Mouse (Mus musculus) erythroblast, embryonic 14.5 days (primary cell): ENCODE measurements around the gene Klrb1f. TPM values are rescaled to one million over a fixed set of nuclear protein-coding genes. Genes with fewer than 3 reads are reported as not detected.
"Not testable (repeated sequence)": the region's sequence is repeated elsewhere in the genome, so short reads cannot be mapped to it uniquely, and the experiment has no call there.

ENCODE experiments used
- H3K27me3 ChIP-seq: 2 replicates; pipeline ENCODE4 v1.6.1; 2012; ENCODE audit warnings: inconsistent platforms; ENCODE audit not compliant: control insufficient read depth
- H3K36me3 ChIP-seq: 2 replicates; pipeline ENCODE4 v1.6.1; 2012; ENCODE audit warnings: mild to moderate bottlenecking, inconsistent platforms; ENCODE audit not compliant: control insufficient read depth
- H3K4me1 ChIP-seq: 2 replicates; pipeline ENCODE4 v1.6.1; 2012; ENCODE audit warnings: inconsistent platforms; ENCODE audit not compliant: control insufficient read depth
- H3K4me3 ChIP-seq: replicated peaks from 2 replicates; pipeline ENCODE3; 2012; ENCODE audit warnings: moderate library complexity, mild to moderate bottlenecking, inconsistent platforms
- H3K9me3 ChIP-seq: 2 replicates; pipeline ENCODE4 v1.6.1; 2012; ENCODE audit warnings: low read length, inconsistent platforms, mixed read lengths; ENCODE audit not compliant: control insufficient read depth
- GATA1 ChIP-seq: IDR thresholded peaks from 2 replicates; pipeline ENCODE4 v1.6.1; 2012; ENCODE audit warnings: low read length, inconsistent platforms, mixed read lengths
- TAL1 ChIP-seq: IDR thresholded peaks from 3 replicates; pipeline ENCODE4 v1.6.1; 2012; ENCODE audit warnings: low read length, inconsistent platforms, mixed read lengths
- polyA plus RNA-seq: library from polyadenylated mRNA; stranded (reverse); fragments of >175 nt; gene quantifications from 2 replicates; pipeline ENCODE4 v1.2.3, GENCODE M21; 2012

The Klrb1f gene
- polyA plus RNA-seq = not detected in 2 replicates

- no peaks in the 10 kb centered on the region for H3K36me3 ChIP-seq
- H3K4me3 ChIP-seq = no peak within 1 kb of the TSS
- TF ChIP-seq TAL1 (no peak), GATA1 (no peak)
These were observed at the start of gene Klrb1f for GRCm38 (mm10) chr6:129045601-129046000. TSS of gene Klrb1f (plus strand) at chr6:129045901.

GRCm38 (mm10) chr6:128996054-128996767, 49.5 kb upstream of the Klrb1f start:
- H3K36me3 ChIP-seq = no peaks in the 10 kb centered on the region
- TF ChIP-seq TAL1 = no peak
- no peak for TF ChIP-seq GATA1
- H3K9me3 ChIP-seq = no peaks in the 10 kb centered on the region
- H3K27me3 ChIP-seq = no peaks in the 10 kb centered on the region
- no peak overlapping the region for H3K4me3 ChIP-seq
- H3K4me1 ChIP-seq = no peaks in the 10 kb centered on the region

More at GRCm38 (mm10) chr6:129045601-129046000, at the start of gene Klrb1f:
- Histone ChIP-seq H3K27me3 (no peaks in the 10 kb centered on the region), H3K4me1 (peaks cover 6% of the 10 kb centered on the region), H3K9me3 (no peaks in the 10 kb centered on the region)

- no peak overlapping the region for H3K4me3 ChIP-seq
- no peaks in the 10 kb centered on the region for H3K9me3 ChIP-seq
- H3K4me1 ChIP-seq = no peaks in the 10 kb centered on the region
- no peaks in the 10 kb centered on the region for H3K27me3 ChIP-seq
- H3K36me3 ChIP-seq = no peaks in the 10 kb centered on the region
- no peak for TF ChIP-seq TAL1
- TF ChIP-seq GATA1 = no peak
These were observed 48.8 kb upstream of the Klrb1f start for GRCm38 (mm10) chr6:128996768-128997442.

- Histone ChIP-seq H3K9me3 (no peaks in the 10 kb centered on the region), H3K4me3 (no peak overlapping the region), H3K27me3 (no peaks in the 10 kb centered on the region), H3K36me3 (no peaks in the 10 kb centered on the region), H3K4me1 (no peaks in the 10 kb centered on the region)
- TF ChIP-seq TAL1 = no peak
- no peak for TF ChIP-seq GATA1
These were observed 44.3 kb upstream of the Klrb1f start for GRCm38 (mm10) chr6:129001392-129001791.

GRCm38 (mm10) chr6:129008552-129008951, 37.1 kb upstream of the Klrb1f start:
- H3K4me3 ChIP-seq = no peak overlapping the region
- H3K4me1 ChIP-seq = no peaks in the 10 kb centered on the region
- no peak for TF ChIP-seq GATA1
- no peak for TF ChIP-seq TAL1
- H3K27me3 ChIP-seq = no peaks in the 10 kb centered on the region
- H3K9me3 ChIP-seq = no peaks in the 10 kb centered on the region
- no peaks in the 10 kb centered on the region for H3K36me3 ChIP-seq

GRCm38 (mm10) chr6:129009846-129010504, 35.7 kb upstream of the Klrb1f start:
- not testable (repeated sequence) for H3K36me3 ChIP-seq, H3K4me3 ChIP-seq, H3K4me1 ChIP-seq, H3K9me3 ChIP-seq, H3K27me3 ChIP-seq

GRCm38 (mm10) chr6:129010505-129010873, 35.2 kb upstream of the Klrb1f start:
- Histone ChIP-seq H3K4me3 (no peak overlapping the region), H3K4me1 (no peaks in the 10 kb centered on the region), H3K36me3 (no peaks in the 10 kb centered on the region), H3K27me3 (no peaks in the 10 kb centered on the region), H3K9me3 (no peaks in the 10 kb centered on the region)
- TF ChIP-seq GATA1 = no peak
- no peak for TF ChIP-seq TAL1

GRCm38 (mm10) chr6:129012012-129012411, 33.7 kb upstream of the Klrb1f start:
- H3K36me3 ChIP-seq, H3K9me3 ChIP-seq, H3K4me1 ChIP-seq, H3K4me3 ChIP-seq, H3K27me3 ChIP-seq: not testable (repeated sequence)

- Histone ChIP-seq H3K27me3 (no peaks in the 10 kb centered on the region), H3K9me3 (no peaks in the 10 kb centered on the region), H3K4me1 (no peaks in the 10 kb centered on the region), H3K36me3 (no peaks in the 10 kb centered on the region), H3K4me3 (no peak overlapping the region)
- TF ChIP-seq GATA1 (no peak), TAL1 (no peak)
These were observed 32.7 kb upstream of the Klrb1f start for GRCm38 (mm10) chr6:129012966-129013365.
